9 mouse cellular contexts compared by ENCODE assay signal in the genomic region with DNA sequence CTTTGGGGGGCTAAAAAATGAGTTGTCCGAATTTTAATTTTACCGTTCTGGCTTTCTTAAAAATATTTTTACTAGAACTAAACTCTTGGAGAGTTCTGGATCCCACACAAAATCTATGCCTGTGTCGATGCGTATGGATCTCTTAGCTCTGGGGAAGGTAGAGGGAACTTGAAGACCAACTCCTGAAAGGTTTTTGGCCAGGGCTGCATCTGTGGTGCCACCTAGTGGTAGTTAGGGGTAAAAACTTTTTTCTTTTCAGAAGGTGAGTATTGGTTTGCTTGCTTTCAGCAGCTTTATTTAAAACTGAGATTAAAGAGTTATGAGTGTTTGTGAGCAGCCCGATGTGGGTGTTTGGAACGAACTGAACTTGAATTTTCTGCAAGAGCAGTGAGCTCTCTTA. TPM values are rescaled to one million over a fixed set of nuclear protein-coding genes. Genes with fewer than 3 reads are reported as not detected.
A peak's percentile ranks its signal among the peaks of the same experiment; 100 is the strongest.
DNase-seq lines count a peak whose midpoint lies in the region; ATAC-seq and TF ChIP-seq lines count a peak whose summit lies in the region.
"Had no signal": no experiment of that assay in that cellular context is flagged by ENCODE, and none has a peak within 500 bp of the region (broad histone marks: within the 10 kb centered on the region; RNA-seq: fewer than 3 reads in every experiment).

No protein-coding gene starts in this region.

- H3K27me3 ChIP-seq in heart, postnatal 0 days (ENCODE audit: control insufficient read depth, insufficient read depth, low read length): no peaks in the 10 kb centered on the region
- H3K27me3 ChIP-seq in heart, embryonic 11.5 days (ENCODE audit: control insufficient read depth, insufficient read depth, low read length): no peaks in the 10 kb centered on the region
- H3K27me3 ChIP-seq in stomach, postnatal 0 days (ENCODE audit: control insufficient read depth, insufficient read depth, low read length): no peaks in the 10 kb centered on the region
- H3K27me3 ChIP-seq: limb, embryonic 15.5 days had no signal

- peak; percentile 50 for DNase-seq in heart, postnatal 0 days (ENCODE audit: low spot score)
- peak; percentile 6 to 11 for DNase-seq in spleen, postnatal 36 days (ENCODE audit: low spot score in 2 of 2)
- DNase-seq in spleen, postnatal 14 days (ENCODE audit: low spot score in 2 of 2): no peak
- DNase-seq in kidney, postnatal 14 days: peak; percentile 29
- no peak for DNase-seq in stomach, postnatal 0 days (ENCODE audit: low spot score)
- DNase-seq in right cerebral cortex, postnatal 36 days (ENCODE audit: low spot score in 2 of 2): no peak

- no peaks in the 10 kb centered on the region for H3K36me3 ChIP-seq in heart, postnatal 0 days (replicated peaks; ENCODE audit: control insufficient read depth, insufficient read depth, low read length)
- H3K36me3 ChIP-seq in heart, embryonic 11.5 days (ENCODE audit: control insufficient read depth, insufficient read depth, low read length): no peaks in the 10 kb centered on the region
- H3K36me3 ChIP-seq in stomach, postnatal 0 days (ENCODE audit: control insufficient read depth, insufficient read depth, low read length): no peaks in the 10 kb centered on the region
- H3K36me3 ChIP-seq: limb, embryonic 15.5 days had no signal

- no peak overlapping the region for H3K4me2 ChIP-seq in heart, postnatal 0 days (ENCODE audit: low read depth, low read length)
- no peak overlapping the region for H3K4me2 ChIP-seq in heart, embryonic 11.5 days
- H3K4me2 ChIP-seq in stomach, postnatal 0 days (replicated peaks; ENCODE audit: low read depth): no peak overlapping the region
- H3K4me2 ChIP-seq: limb, embryonic 15.5 days had no signal

- no peak overlapping the region for H3K9ac ChIP-seq in heart, postnatal 0 days (replicated peaks; ENCODE audit: low read depth, low read length)
- H3K9ac ChIP-seq in heart, embryonic 11.5 days (ENCODE audit: low read depth, low read length): no peak overlapping the region
- no peak overlapping the region for H3K9ac ChIP-seq in stomach, postnatal 0 days (ENCODE audit: low read length)
- H3K9ac ChIP-seq: limb, embryonic 15.5 days had no signal

- TF ChIP-seq EP300 in heart, postnatal 0 days (IDR thresholded peaks at IDR 0.05; ENCODE audit: low read depth): no peak
- TF ChIP-seq EP300 in stomach, postnatal 0 days (optimal IDR thresholded peaks at IDR 0.05): no peak

- no peak overlapping the region for H3K27ac ChIP-seq in heart, postnatal 0 days (ENCODE audit: low read depth)
- H3K27ac ChIP-seq in heart, embryonic 11.5 days (ENCODE audit: low read depth, low read length): no peak overlapping the region
- no peak overlapping the region for H3K27ac ChIP-seq in bone marrow macrophage, adult 2 months (ENCODE audit: insufficient read depth, low read depth, low read length)
- no peak overlapping the region for H3K27ac ChIP-seq in stomach, postnatal 0 days (replicated peaks)
- H3K27ac ChIP-seq: limb, embryonic 15.5 days had no signal

- peak; percentile 88 for TF ChIP-seq CTCF in heart, postnatal 0 days (IDR thresholded peaks at IDR 0.05; ENCODE audit: low read depth)
- peak; percentile 32; the same call in 1 of the 2 replicates for TF ChIP-seq CTCF in bone marrow macrophage, adult 2 months (IDR thresholded peaks at IDR 0.05; ENCODE audit: low read depth, low read length)
- peak; percentile 91 for TF ChIP-seq CTCF in stomach, postnatal 0 days (IDR thresholded peaks at IDR 0.05; ENCODE audit: low read depth)

- WGBS in heart, postnatal 0 days: 13% methylated on average over 6 of the region's 6 CpGs
- WGBS in heart, embryonic 11.5 days (ENCODE audit: insufficient replicate concordance): 16% methylated on average over 6 of the region's 6 CpGs
- WGBS in stomach, postnatal 0 days: 18% methylated on average over 6 of the region's 6 CpGs

- no peaks in the 10 kb centered on the region for H3K9me3 ChIP-seq in heart, postnatal 0 days (replicated peaks; ENCODE audit: control insufficient read depth, low read length)
- no peaks in the 10 kb centered on the region for H3K9me3 ChIP-seq in heart, embryonic 11.5 days (replicated peaks; ENCODE audit: control insufficient read depth, low read length)
- H3K9me3 ChIP-seq in stomach, postnatal 0 days (ENCODE audit: control insufficient read depth, low read length): no peaks in the 10 kb centered on the region
- H3K9me3 ChIP-seq: limb, embryonic 15.5 days had no signal

- H3K4me3 ChIP-seq in heart, postnatal 0 days (ENCODE audit: low read depth, low read length): no peak overlapping the region
- H3K4me3 ChIP-seq in heart, embryonic 11.5 days (ENCODE audit: low read depth, low read length): no peak overlapping the region
- no peak overlapping the region for H3K4me3 ChIP-seq in bone marrow macrophage, adult 2 months (ENCODE audit: insufficient read depth, low read length)
- no peak overlapping the region for H3K4me3 ChIP-seq in stomach, postnatal 0 days (ENCODE audit: low read depth, low read length)
- H3K4me3 ChIP-seq: limb, embryonic 15.5 days had no signal

- H3K4me1 ChIP-seq in heart, postnatal 0 days (ENCODE audit: control insufficient read depth, insufficient read depth): no peaks in the 10 kb centered on the region
- H3K4me1 ChIP-seq in heart, embryonic 11.5 days (ENCODE audit: control insufficient read depth, insufficient read depth, low read length): no peaks in the 10 kb centered on the region
- no peaks in the 10 kb centered on the region for H3K4me1 ChIP-seq in bone marrow macrophage, adult 2 months (ENCODE audit: control insufficient read depth, insufficient read depth, low read length)
- no peaks in the 10 kb centered on the region for H3K4me1 ChIP-seq in stomach, postnatal 0 days (replicated peaks; ENCODE audit: control insufficient read depth, insufficient read depth)
- H3K4me1 ChIP-seq: limb, embryonic 15.5 days had no signal

- no peak for TF ChIP-seq POLR2A in bone marrow macrophage, adult 2 months (IDR thresholded peaks at IDR 0.05; ENCODE audit: borderline replicate concordance, low read depth, low read length)

- ATAC-seq in heart, postnatal 0 days (ENCODE audit: insufficient read depth, low read depth): no peak
- ATAC-seq in heart, embryonic 11.5 days (replicated peaks; ENCODE audit: insufficient number of reproducible peaks, low FRiP score, low TSS enrichment): no peak
- ATAC-seq in stomach, postnatal 0 days (ENCODE audit: low FRiP score, low TSS enrichment): no peak

RNA-seq across cellular contexts. Expression of gene Rerg, which starts 21.8 kb away (rescaled TPM):
- 0.88 and 1.6 TPM in 2 replicates for total RNA-seq in heart, postnatal 0 days (2014; rRNA removed; ENCODE audit: low replicate concordance)
- polyA plus RNA-seq in heart, postnatal 0 days (2015; fragmentation: Nextera tagmentation; extraction: Ambion mirVana): 4.3 and 5.1 TPM in 2 replicates
- polyA plus RNA-seq in heart, embryonic 11.5 days (2014; fragmentation: Nextera tagmentation; extraction: Ambion mirVana): 4.4 and 4.6 TPM in 2 replicates
- polyA plus RNA-seq in bone marrow macrophage, adult 2 months (2012; ENCODE audit: insufficient read depth, insufficient read length, missing spikeins): not detected in 2 replicates
- 22.5 and 23.9 TPM in 2 replicates for polyA plus RNA-seq in stomach, postnatal 0 days (2015; fragmentation: Nextera tagmentation; extraction: Ambion mirVana)

Comparison
In these comparisons a context has a peak if more than half of its experiments do, and no peak if none do; other contexts are left out.
1. DNase-seq: peak in heart, postnatal 0 days (single experiment), spleen, postnatal 36 days (2 of 2) and kidney, postnatal 14 days (single experiment); none in spleen, postnatal 14 days (0 of 2), stomach, postnatal 0 days (single experiment) and right cerebral cortex, postnatal 36 days (0 of 2).
2. CTCF ChIP-seq: peak in every context shown above with its lines; median percentile 91 in stomach, postnatal 0 days; 88 in heart, postnatal 0 days; 32 in bone marrow macrophage, adult 2 months.